Mouse (Mus musculus) G1E (cell line): Measurements from ENCODE around the gene Cnot6l. TPM values are rescaled to one million over a fixed set of nuclear protein-coding genes. Genes with fewer than 3 reads are reported as not detected.

Experiments used
- ATAC-seq: 2 replicates; pipeline ENCODE4 v1.8.0; 2016; ENCODE audit warnings: mild to moderate bottlenecking; ENCODE audit not compliant: insufficient number of reproducible peaks, poor library complexity, low FRiP score, severe bottlenecking; ENCODE audit errors: extremely low read depth
- DNase-seq: peaks from one replicate; pipeline ENCODE4 v3.0.0; 2012; ENCODE audit warnings: low spot score
- H3K27me3 ChIP-seq: 2 replicates; pipeline ENCODE4 v1.6.1; 2012; ENCODE audit warnings: mild to moderate bottlenecking, low read length, inconsistent platforms; ENCODE audit not compliant: insufficient read depth
- H3K36me3 ChIP-seq: replicated peaks from 2 replicates; pipeline ENCODE3; 2012; ENCODE audit warnings: mild to moderate bottlenecking, inconsistent platforms
- H3K4me1 ChIP-seq: 2 replicates; pipeline ENCODE4 v1.6.1; 2012; ENCODE audit warnings: low read depth, low read length, inconsistent platforms, mixed read lengths; ENCODE audit not compliant: insufficient read depth
- H3K4me3 ChIP-seq: 2 replicates; pipeline ENCODE4 v1.5.1; 2012; ENCODE audit warnings: low read depth, mild to moderate bottlenecking, inconsistent platforms, low read length, moderate library complexity, mixed read lengths
- H3K9me3 ChIP-seq: replicated peaks from 2 replicates; pipeline ENCODE4 v1.6.1; 2012; ENCODE audit warnings: inconsistent platforms
- CTCF ChIP-seq: IDR thresholded peaks from 2 replicates; pipeline ENCODE4 v1.5.1; 2012; ENCODE audit warnings: low read depth, low read length, inconsistent platforms, mixed read lengths
- GATA1 ChIP-seq: IDR thresholded peaks from 2 replicates; pipeline ENCODE4 v1.6.1; 2012; ENCODE audit warnings: borderline replicate concordance, low read length, inconsistent platforms, mixed read lengths
- GATA2 ChIP-seq: IDR thresholded peaks from 2 replicates; pipeline ENCODE4 v1.6.1; 2012; ENCODE audit warnings: low read depth, low read length, inconsistent platforms, borderline replicate concordance
- POLR2AphosphoS5 ChIP-seq: IDR thresholded peaks from 2 replicates; pipeline ENCODE4 v1.6.1; 2012; ENCODE audit warnings: low read depth, low read length, inconsistent platforms; ENCODE audit not compliant: insufficient replicate concordance
- TAL1 ChIP-seq: conservative IDR thresholded peaks from 2 replicates; pipeline ENCODE4 v1.6.1; 2012; ENCODE audit warnings: low read depth, low read length, inconsistent platforms, mixed read lengths
- polyA plus RNA-seq: library from polyadenylated mRNA; stranded (reverse); fragments of >175 nt; gene quantifications from 2 replicates; pipeline ENCODE4 v1.2.3, GENCODE M21; 2012
- total RNA-seq, 2 experiments: library from RNA; stranded (forward) in 1 of 2; stranded (reverse) in 1 of 2; fragments of 200-1000 nt in 1 of 2; fragments of >200 nt in 1 of 2; fragmentation: Nextera tagmentation in 1 of 2; gene quantifications; 2 replicates each; pipeline ENCODE4 v1.2.3; 2014 to 2017

Gene Cnot6l
- total and polyA plus RNA-seq, 3 experiments, result 6.8 to 190 (median 141) TPM

- Histone ChIP-seq H3K4me3 (no peak overlapping the region), H3K4me1 (no peaks in the 10 kb centered on the region), H3K36me3 (peaks cover 66% of the 10 kb centered on the region), H3K9me3 (no peaks in the 10 kb centered on the region), H3K27me3 (no peaks in the 10 kb centered on the region)
- DNase-seq (no peak), ATAC-seq (no peak)
- TF ChIP-seq TAL1 (no peak), GATA2 (no peak)
These were observed 84.9 kb downstream of the Cnot6l start for GRCm38 (mm10) chr5:96079026-96079425.

- H3K27me3 ChIP-seq, result no peaks in the 10 kb centered on the region
- no peaks in the 10 kb centered on the region for H3K9me3 ChIP-seq
- TF ChIP-seq GATA1 (no peak), GATA2 (no peak), TAL1 (no peak), CTCF (no peak), POLR2AphosphoS5 (no peak)
- H3K36me3 ChIP-seq, result peaks cover 28% of the 10 kb centered on the region
- DNase-seq (no peak), ATAC-seq (no peak)
- no peak overlapping the region for H3K4me3 ChIP-seq
- no peaks in the 10 kb centered on the region for H3K4me1 ChIP-seq
These were observed 98.4 kb downstream of the Cnot6l start for GRCm38 (mm10) chr5:96065591-96065990.

- H3K4me1 ChIP-seq, result no peaks in the 10 kb centered on the region
- no peak for ATAC-seq
- no peaks in the 10 kb centered on the region for H3K9me3 ChIP-seq
- no peak for TF ChIP-seq CTCF
- no peak for TF ChIP-seq GATA1
- TF ChIP-seq GATA2, result no peak
- TF ChIP-seq TAL1, result no peak
- no peak for TF ChIP-seq POLR2AphosphoS5
- H3K36me3 ChIP-seq, result no peaks in the 10 kb centered on the region
- no peak for DNase-seq
- H3K27me3 ChIP-seq, result no peaks in the 10 kb centered on the region
- no peak overlapping the region for H3K4me3 ChIP-seq
These were observed 121.5 kb downstream of the Cnot6l start for GRCm38 (mm10) chr5:96042492-96042891.

- Histone ChIP-seq H3K4me3 (no peak overlapping the region), H3K4me1 (no peaks in the 10 kb centered on the region), H3K27me3 (no peaks in the 10 kb centered on the region), H3K9me3 (no peaks in the 10 kb centered on the region), H3K36me3 (no peaks in the 10 kb centered on the region)
- DNase-seq (no peak), ATAC-seq (no peak)
- TF ChIP-seq POLR2AphosphoS5 (no peak), CTCF (no peak), GATA2 (no peak), TAL1 (no peak)
These were observed 122.4 kb downstream of the Cnot6l start for GRCm38 (mm10) chr5:96041507-96042104.

- no peak for TF ChIP-seq GATA2
- no peak for TF ChIP-seq TAL1
- no peak for TF ChIP-seq CTCF
- no peak for TF ChIP-seq POLR2AphosphoS5
- no peak for TF ChIP-seq GATA1
- DNase-seq, result no peak
- Histone ChIP-seq H3K4me1 (no peaks in the 10 kb centered on the region), H3K4me3 (no peak overlapping the region), H3K9me3 (no peaks in the 10 kb centered on the region), H3K36me3 (no peaks in the 10 kb centered on the region), H3K27me3 (no peaks in the 10 kb centered on the region)
- ATAC-seq, result no peak
These were observed 124.7 kb downstream of the Cnot6l start for GRCm38 (mm10) chr5:96039188-96039840.

GRCm38 (mm10) chr5:96037684-96038121, 126.3 kb downstream of the Cnot6l start:
- TF ChIP-seq TAL1, result no peak
- DNase-seq (no peak), ATAC-seq (no peak)
- H3K9me3 ChIP-seq, result no peaks in the 10 kb centered on the region
- no peaks in the 10 kb centered on the region for H3K27me3 ChIP-seq
- H3K4me1 ChIP-seq, result no peaks in the 10 kb centered on the region
- no peak overlapping the region for H3K4me3 ChIP-seq
- no peaks in the 10 kb centered on the region for H3K36me3 ChIP-seq
